Mouse (Mus musculus) v-Abl transformed pro-B cells (cell line): ENCODE results near the gene Tmem147.
"Not testable (repeated sequence)": the region's sequence is repeated elsewhere in the genome, so short reads cannot be mapped to it uniquely, and the experiment has no call there.

Experiments
- in situ Hi-C, 2 experiments: fragments of 400-800 bp; cut with MboI; formaldehyde crosslinking; loops; one replicate each; pipeline ENCODE4 v1.15.1; 2025; ENCODE audit not compliant: unreplicated experiment in 2 of 2

Gene Tmem147

DNA sequence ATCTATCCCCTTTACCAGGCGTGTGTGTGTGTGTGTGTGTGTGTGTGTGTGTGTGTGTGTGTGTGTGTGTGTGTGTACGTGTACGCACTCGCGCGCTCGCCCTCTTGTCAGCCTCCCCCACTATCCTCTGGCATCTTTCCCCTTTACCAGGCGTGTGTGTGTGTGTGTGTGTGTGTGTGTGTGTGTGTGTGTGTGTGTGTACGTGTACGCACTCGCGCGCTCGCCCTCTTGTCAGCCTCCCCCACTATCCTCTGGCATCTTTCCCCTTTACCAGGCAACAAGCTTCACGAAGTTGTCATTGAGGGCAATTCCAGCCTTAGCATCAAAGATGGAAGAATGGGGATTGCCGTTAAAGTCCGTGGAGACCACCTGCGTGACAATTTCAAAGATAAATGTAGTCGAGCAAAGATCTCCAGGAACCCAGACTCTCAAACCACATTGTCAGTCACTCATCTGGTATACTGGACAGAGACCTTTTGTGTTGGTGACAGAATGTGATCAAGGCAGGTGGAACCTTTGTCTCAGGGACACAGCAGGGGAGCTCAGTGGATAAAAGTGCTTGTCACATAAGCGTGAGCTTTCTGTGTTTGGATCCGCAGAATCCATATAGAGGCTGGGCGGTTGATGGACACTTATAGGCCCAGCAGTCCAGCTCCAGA is 853 bp upstream of the Tmem147 start:
- in situ Hi-C loops: not testable (repeated sequence)

DNA sequence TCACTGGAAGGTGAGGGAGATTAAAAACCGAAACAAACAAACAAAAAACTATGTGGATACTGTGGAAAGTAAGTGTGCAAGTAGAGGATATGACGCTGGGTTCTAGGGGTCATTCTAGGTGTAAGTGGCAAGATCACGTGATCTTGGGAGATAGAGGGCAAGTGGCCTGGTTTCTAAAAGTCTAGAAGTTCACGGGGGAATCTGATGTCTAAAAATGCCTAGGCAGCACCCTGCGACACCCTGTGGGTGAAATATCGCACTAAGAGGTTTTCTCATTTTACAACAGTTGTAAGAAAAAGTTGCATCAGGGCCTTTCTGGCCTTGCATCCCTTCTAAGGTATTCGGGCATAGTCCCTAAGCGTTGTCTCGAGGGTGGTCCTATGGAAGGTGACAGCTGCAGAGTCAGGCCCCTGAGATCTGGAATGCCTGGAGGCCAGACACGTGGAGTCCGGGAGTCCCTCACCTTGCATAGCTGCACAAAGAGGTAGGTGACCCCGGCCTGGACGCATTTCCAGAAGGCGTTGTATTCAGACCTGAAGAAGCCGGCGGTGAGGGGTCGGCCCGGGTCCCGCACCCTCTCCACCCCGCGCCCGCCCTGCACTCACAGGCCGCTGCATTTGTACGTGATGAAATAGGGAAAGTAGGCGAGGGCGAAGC is 473 bp downstream of the Tmem147 start:
- in situ Hi-C loops: no loop called here

DNA sequence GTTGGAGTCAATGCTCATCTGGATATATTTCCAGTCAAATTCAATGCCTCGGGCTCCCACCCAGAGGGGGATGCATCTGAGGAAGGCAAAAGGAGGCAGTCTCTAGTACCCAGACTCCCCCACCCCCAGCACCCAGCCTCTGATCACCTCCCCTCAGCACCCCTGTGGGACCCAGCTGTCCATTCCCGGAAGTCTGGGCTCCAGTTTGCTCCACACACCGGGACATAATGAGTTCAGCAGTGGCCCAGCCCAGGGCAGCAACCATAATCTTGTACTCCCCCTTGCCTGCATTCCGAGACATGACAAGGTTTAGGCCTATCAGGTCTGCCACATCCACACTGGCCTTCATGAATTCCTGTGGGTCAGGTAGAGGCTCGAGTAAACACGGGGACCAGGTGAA is 1.1 kb downstream of the Tmem147 start:
- in situ Hi-C loops: no loop called here

DNA sequence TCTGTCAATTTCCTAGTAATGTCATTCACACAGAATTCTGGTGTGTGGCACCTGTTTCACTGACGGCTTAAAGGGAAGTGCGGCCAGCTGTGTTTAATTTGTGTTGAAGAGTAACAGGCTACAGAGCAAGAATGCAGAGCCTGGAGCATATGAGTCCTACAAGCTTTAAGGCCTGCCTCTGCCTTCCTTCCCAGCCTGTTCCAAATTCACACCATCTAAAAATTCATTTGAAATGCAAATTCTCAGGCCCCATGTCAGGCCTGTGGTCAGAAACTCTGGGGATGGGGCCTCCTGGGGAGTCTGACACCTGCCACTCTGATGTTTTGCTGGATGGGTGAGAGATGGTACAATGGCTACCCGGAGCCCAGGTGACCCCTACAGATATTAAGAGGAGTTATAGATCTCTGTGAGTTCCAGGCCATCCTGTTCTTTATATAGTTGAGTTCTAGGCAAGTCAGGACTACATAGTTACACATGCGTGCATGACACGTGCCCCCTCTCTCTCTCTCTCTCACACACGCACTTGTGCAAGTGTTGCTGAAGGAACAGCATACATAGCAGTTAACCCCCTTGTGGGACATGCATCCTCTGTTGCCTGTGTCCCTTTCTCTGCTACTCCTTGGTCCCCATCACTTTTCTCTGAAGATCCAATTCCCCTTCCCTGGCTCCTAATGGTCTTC is 5.9 kb downstream of the Tmem147 start:
- in situ Hi-C loops: no loop called here

DNA sequence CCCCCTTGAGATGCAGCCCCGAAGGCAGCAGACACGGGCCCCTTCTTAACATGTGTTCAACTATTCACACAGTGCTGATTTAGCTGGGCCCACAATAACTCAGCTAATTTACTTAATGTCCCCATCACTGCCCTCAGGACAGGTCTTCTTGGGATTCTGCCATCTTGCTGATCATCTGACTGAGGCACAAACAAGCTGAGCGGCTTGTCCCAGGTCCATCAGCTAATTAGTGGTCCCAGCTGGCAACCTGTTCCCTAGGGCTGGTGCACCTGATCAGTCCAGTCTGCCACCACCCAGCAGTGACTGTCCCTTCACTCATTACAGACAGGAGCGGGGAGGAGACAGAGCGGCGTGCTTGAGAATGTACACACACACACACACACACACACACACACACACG is 8.1 kb downstream of the Tmem147 start:
- in situ Hi-C loops: no loop called here

DNA sequence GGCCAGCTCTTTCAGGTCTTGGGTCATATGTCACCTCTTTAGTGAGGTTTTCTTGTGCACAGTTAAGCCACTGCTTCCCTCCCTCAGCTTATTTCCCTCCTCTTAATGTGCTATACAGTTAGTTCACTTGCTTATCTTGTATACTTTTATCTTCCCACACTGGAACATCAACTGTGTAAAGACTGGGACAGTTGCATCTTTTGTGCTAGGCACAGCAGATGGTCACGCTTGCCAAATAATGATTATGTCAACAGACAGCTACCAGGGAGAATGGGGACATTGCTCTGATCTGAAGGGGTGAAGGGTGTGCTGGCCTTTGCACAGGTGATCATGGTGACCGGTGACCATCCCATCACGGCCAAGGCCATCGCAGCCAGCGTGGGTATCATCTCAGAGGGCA is 9.7 kb downstream of the Tmem147 start:
- in situ Hi-C loops: no loop called here

DNA sequence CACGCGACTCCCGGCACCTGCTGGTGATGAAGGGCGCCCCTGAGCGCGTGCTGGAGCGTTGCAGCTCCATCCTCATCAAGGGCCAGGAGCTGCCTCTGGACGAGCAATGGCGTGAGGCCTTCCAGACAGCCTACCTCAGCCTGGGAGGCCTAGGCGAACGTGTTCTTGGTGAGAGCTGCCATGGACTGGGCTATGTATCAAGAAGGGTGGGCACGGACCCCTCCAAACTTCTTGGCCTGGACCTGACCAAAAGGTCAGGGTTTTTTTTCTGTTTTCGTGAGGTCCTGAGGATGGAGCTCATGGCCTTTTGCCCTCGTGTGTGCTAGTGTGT is 11.7 kb downstream of the Tmem147 start:
- in situ Hi-C loops: no loop called here

DNA sequence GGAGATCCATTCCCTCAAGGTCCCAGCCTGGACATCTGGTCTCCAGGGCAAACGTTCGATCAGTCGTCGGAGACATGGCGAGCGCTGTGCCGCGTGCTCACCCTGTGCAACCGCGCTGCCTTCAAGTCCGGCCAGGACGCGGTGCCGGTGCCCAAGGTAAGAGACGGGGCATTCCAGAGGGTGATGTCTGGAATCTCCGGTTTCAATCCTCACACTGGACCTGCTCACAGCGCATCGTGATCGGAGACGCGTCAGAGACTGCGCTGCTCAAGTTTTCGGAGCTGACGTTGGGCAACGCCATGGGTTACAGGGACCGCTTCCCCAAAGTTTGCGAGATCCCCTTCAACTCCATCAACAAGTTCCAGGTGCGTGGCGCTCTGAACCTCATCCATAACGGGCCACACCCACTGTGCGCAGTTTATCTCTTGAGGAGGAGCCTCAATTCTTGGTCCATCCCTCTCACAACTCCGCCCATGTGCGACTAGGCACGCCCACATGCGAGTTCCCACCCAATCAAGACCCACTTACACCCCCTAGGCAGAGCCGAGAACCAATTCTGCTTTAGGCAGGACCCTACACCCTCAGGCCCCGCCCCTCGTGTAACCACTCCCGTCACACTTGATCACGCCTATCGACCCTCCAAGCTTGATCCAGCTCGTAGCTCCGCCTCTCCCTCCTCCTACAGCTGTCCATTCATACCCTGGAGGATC is 12.2 kb downstream of the Tmem147 start:
- in situ Hi-C loops: no loop called here

DNA sequence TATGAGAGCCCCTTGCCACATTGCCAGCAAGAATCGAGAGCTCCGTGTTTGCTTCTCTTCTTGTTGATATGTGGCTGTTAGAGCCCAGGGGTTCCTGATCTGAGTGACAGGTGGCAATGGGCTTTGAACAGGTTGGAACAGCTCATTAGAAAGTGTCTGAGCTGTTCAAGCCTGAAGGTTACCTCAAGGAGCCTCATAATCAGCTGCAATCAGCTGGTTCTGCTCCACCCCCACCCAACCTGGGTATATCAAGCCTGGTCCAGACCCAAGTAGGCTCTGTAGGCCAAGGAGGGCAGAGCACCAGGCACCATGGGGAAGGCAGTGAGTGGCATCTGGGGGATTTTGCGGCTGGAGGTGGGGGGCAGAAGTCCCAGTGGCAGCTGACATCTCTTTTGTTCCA is 17.4 kb downstream of the Tmem147 start, which contains the start of gene Atp4a:
TSS of gene Atp4a (plus strand) at position 268 of the 400 bp plus-strand sequence.
- in situ Hi-C loops: no loop called here

DNA sequence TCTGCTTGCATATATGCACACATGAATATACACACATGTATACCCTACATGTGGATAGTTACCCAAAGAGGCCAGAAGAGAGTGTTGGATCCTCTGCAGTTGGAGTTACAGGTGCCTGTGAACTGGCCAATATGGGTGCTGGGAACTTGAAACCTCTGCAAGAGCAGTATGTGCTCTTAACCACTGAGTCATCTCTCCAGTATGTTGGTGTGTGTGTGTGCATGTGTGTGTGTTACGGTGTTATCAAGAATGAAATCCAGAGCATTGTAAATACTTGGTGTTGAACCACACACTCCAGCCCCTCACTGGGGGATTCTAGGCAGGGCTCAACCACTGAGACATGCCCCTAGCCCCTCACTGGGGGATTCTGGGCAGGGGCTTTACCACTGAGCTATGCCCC is 21.9 kb downstream of the Tmem147 start:
- in situ Hi-C loops: no loop called here

DNA sequence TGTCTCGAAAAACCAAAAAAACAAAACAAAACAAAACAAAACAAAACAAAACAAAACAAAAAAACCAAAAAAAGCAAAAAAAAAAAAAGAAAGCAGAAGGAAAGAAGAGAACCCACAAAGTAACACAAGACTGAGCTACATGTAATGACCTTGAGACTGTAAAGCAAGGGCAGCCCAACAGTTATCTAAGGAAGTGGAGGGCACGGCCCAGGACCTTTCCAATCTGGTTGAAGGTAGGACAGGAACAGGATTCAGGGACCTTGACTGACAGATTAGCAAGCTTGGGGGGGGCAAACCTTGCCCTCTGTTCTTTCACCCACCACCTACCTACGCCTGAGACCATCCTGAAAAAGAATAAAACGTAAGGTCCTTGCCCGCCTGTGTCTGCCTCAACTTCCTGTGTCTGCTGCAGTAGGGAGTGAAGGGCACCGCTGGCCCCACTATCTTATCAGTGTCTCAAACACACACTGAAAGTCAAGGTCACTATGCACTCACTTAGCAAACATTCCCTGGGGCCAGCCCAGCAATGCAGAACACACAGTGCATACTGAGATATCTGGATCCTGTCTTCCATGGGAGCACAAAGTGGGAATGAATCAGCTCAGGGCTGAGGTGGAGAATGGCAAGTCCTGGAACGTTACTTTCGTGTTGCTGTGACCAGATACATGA is 23.0 kb downstream of the Tmem147 start:
- in situ Hi-C loops: no loop called here

DNA sequence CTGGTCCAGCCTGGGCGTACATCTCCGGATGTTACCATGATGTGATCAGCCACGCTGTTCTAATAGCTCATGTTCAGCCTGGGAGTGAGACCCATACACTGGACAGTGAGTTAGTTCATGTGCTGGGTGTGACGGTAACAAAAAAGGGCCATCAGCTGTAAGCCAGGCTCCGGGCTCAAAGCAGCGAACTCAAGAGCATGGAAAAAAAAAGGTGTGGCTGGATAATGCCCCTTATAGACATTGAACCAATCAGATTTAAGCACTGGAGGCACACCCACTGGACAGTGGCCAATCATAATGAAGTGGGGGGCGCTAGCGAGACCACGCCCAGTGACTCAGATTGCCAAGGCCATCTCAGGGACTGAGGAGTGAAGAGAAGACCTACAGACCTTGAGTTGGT is 30.8 kb downstream of the Tmem147 start, which contains the start of gene 2200002J24Rik:
TSS of gene 2200002J24Rik (plus strand) at position 338 of the 400 bp plus-strand sequence.
- in situ Hi-C loops: no loop called here

DNA sequence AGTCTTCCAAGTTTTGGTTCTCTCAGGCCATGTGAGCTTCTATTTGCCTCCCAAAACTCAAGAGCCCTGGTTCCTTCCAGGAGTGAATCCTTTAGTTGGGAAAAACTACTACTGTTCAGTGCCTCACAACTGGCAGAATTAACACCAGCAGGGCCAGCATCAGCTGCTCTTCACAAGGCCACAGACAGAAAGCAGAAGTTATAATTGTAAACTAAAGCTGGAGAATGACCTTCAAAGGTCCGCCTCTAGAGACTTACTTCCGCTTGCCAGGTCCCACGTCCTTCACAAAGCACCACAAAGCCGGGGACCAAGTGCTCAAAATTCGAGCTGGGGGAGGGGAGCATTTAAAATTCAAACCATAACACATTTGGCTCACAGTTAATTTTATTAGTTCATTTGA is 31.2 kb downstream of the Tmem147 start:
- in situ Hi-C loops: no loop called here

DNA sequence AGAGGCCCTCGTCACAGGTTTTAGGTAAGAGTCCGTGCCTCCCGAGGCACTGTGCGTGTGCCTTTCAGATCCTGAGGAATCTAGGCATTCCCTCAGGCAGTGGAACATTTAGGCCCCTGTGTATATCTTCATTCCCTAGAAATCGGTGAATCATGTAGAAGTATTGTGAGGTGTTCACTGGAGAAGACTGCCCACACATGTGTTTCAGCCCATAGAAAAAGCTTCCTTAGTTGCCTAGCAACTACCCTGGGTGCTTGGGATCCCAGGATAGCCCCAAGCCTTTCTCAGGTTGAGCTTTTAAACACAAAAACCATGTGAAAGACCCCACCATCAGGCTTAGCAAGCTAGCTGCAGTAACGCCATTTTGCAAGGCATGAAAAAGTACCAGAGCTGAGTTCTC is 41.0 kb downstream of the Tmem147 start:
- in situ Hi-C loops: no loop called here

DNA sequence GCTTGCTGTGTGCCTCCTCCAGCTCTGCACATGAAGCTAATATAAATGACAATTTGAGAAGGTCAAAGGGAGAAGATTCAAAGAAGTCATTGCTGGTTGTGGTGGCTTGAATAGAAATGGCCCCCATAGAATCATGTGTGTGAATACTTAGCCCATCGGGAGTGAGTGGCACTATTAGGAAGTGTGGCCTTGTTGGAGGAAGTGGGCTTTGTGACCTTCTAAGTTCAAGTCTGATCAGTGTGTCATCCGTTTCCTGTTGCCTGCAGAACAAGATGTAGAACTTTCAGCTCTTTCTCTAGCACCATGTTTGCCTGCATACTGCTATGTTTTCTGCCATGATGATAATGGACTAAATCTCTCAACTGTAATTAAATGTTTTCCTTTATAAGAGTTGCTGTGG is 45.9 kb downstream of the Tmem147 start:
- in situ Hi-C loops: no loop called here

DNA sequence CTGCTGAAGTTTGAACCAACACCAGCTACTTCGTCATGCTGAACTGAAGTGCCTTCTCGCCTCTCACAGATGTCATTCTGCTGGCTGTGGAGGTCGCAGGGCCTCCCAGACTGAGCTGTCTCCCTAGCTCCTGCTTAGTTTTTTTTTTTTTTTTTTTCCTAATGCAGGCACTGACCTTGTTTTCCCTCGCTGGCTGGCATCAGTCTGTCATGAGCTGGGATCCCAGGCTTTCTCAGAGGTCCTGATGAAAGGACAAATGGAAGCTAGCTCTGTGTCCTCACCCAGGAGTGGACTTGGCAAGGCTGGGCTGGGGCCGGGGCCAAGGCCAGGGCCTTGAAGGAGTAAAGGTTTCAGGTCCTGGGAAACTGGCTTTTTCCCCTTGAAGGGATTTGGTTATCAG is 47.4 kb downstream of the Tmem147 start:
- in situ Hi-C loops: no loop called here

DNA sequence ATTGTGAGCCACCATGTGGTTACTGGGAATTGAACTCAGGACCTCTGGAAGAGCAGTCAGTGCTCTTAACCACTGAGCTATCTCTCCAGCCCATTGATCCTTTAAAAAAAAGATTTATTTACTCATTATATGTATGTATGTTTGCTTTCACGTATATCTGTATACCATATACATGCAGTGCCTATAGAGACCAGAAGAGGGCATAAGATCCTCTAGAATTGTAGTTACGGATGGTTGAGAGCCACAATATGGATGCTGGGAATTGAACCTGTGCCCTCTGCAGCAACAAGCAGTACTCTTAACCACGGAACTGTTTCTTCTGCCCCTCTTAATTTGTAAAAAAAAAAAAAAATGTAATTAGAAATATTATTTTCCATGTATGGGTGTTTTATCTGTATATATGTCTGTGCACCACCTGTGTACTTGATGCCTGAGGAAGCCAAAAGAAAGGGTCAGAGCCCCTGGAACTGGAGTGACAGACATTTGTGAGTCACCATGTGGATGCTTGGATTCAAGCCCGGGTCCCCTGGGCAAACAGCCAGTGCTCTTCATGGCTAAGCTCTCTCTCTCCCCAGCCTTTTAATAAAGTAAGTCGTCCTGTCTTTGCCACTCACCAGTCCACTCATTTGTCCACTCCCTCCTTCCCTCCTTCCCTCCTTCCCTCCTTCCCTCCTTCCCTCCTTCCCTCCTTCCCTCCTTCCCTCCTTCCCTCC is 50.9 kb downstream of the Tmem147 start:
- in situ Hi-C loops: no loop called here
